Mouse (Mus musculus): Measurements from ENCODE around the gene Cd82.

The Cd82 gene

GRCm38 (mm10) chr2:93462760-93463159 lies at the start of gene Cd82:
Gene Cd82 (minus strand): TSS chr2:93463140.
- peak; percentile 80 for DNase-seq (ENCODE audit: low spot score)

DNA sequence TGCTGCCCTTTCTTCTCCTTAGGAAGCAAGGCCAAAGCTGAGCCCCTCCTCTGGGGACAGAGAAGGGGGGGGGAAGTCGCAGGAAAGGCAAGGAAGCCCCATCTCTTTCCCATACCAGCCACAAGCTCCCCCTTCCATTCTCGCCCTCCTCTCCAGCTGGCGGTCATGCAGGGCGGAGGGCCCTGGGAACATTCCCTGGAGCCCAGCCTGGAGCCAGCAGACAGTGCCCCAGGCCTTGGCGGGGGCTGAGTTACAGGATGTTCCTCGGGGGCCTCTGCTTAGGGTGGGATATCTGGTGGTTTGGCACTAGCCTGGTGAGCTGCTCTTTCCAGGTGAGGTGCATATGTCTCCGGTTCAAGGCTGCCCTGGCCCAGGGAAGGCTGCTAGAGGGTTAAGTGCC lies 49.2 kb upstream of the Cd82 start:
- DNase-seq (ENCODE audit: low spot score), result no peak

DNA sequence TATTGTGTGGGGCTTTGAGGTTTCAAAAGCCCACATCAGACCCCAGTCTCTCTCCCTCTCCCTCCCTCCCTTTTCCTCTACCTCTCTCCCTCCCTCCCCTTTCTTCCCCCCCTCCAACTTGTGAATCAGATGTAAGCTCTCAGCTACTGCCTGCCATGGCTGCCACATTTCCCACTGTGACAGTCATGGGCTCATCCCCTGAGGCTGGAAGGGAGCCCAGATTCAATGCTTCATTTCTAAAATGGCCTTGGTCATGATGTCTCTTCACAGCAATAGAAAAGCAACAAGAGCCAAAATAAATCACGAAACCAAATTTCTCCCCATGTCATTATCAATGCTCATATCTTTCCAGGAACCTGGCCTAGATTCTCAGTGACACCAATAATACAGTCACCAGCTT lies 47.9 kb upstream of the Cd82 start:
- DNase-seq (ENCODE audit: low spot score), result no peak

DNA sequence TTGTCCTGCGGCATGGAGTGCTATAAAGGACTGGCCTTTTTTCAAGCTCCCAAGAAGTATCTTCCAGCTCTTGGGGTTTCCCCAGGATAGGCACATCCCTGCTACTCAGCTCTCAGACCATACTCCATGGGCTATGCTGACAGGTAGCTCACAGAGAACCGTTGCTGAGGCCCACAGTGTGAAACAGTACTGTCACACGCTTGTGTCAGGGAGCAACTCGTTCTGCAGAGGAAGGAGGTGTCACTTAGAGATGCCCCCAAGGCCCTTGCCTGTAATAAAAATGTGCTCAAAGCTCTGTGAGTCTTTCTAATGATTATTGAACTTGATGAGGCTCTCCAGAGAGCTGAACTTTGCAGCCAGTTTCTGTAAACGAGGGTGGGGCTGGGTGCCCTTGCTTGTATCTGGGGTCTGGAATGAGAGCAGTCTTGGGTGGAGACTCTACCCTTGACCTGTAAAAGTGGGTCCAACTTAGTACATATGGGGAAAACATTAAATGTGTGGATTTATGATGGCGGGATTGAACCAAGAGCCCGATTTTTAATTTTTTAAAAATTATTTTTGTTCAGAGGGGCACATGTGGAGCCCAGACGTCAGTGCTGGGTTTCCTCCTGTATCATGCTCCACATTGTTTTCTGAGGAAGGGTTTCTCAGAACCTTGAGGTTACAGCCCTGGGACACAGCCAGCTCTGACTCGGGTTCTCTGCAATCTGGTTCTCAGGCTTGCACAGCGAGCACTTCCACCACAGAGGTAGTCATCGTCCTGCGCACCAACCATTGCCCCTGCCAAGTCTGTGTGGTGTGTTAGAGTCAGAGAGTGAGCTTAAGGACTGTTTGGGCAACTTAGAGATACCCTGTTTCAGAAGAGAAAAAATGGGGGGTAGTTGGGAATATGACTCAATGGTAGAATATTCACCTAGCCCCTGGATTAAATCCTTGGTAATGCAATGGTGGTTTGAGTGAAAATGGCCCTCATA lies 47.1 kb upstream of the Cd82 start:
- DNase-seq (ENCODE audit: low spot score), result no peak

- DNase-seq (ENCODE audit: low spot score), result no peak
Observed at GRCm38 (mm10) chr2:93505091-93505490, 42.2 kb upstream of the Cd82 start.

GRCm38 (mm10) chr2:93503353-93503752 lies 40.4 kb upstream of the Cd82 start:
- no peak for DNase-seq (ENCODE audit: low spot score)

GRCm38 (mm10) chr2:93501303-93501702 lies 38.4 kb upstream of the Cd82 start:
- no peak for DNase-seq (ENCODE audit: low spot score)

DNA sequence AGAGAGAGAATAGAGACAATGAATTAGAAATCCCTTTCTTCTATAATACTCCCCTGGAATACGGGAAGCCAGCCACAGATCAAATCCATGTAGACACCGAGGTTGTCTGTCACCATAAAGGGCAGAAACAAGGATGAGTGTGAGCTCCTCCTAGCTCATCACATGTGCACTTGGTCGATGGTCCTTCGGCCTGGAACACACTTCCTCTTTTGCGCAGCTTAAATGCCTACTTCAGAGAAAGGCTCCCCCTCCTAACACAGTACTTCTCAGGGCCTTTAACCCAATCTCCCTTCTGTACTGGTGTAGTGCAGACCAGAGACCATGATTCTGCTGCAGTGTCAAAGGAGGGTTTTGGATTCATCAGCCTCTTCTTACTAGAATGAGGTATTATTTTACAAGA lies 34.3 kb upstream of the Cd82 start:
- no peak for DNase-seq (ENCODE audit: low spot score)

GRCm38 (mm10) chr2:93495170-93495569 lies 32.2 kb upstream of the Cd82 start:
- DNase-seq (ENCODE audit: low spot score), result no peak

GRCm38 (mm10) chr2:93493541-93493940 lies 30.6 kb upstream of the Cd82 start:
- no peak for DNase-seq (ENCODE audit: low spot score)

GRCm38 (mm10) chr2:93490516-93490915 lies 27.6 kb upstream of the Cd82 start:
- DNase-seq (ENCODE audit: low spot score), result no peak

- peak; percentile 26 for DNase-seq (ENCODE audit: low spot score)
Observed at GRCm38 (mm10) chr2:93488911-93489587, 26.1 kb upstream of the Cd82 start.

DNA sequence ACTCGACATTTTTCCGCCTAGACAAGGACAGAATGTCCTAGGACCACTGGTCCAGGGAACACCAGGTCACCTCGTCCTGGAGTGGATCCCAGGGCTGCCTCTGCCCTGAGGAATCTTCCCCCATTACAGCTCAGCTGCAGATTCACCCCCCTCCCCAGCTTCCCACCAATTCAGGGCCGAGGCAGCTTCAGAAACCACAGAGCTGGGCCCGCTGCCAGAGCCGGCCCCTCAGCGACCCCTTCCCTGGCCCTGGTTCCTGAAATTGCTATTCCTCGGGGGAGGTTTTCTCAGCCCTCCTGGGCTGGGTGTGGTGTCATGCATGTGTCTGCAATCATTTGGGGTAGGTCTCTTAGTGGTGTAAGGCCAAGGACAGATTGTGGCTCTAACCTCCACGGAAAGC lies 22.5 kb upstream of the Cd82 start:
- no peak for DNase-seq (ENCODE audit: low spot score)

DNA sequence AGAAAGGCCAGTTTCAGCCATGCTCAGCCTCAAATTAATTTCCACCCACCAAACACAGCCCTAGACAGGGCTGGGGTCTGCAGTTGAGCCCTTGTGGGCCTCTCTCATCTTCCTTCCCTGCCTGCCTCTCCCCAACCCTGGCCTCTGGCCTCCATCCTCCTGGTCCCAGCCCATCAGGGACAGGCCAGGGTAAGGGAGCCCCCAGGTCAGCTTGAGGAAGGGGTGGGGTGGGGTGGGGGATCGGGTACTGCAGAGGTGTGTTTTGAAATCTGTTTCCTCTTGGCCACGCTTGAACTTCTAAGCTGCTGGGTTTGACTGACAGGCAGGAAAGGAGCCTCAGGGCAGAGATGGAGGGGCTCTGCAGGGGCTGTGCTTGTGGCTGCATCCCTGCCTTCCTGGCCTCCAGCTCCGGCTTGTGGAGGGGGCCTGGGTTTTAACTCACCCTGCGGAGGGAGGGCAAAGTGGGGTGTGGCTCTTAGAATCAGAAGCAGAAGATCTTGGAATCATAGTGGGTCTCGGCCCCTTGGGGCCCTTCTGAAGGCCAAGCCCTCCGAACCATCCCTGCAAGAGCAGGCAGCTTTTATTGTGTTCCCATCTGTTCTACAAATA lies 19.2 kb upstream of the Cd82 start:
- no peak for DNase-seq (ENCODE audit: low spot score)

GRCm38 (mm10) chr2:93478744-93479143 lies 15.8 kb upstream of the Cd82 start:
- no peak for DNase-seq (ENCODE audit: low spot score)

DNA sequence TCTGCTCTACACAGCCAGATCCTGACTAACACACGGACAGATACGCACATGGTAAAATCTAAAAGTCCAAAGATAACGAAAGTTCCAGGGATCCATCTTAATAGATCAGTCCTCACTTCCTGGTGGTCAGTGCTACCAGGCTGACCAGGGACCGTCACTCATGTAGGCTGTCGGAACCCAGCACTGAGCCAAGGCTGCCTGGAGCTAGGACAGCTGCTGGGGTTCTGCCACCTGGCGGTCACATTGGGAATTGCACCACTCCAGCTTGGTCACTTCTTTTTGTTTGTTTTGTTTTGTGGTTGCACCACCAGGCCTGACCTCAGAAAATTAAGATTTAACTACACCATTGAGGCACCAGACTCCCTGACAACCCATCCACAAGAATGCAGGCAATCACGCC lies 14.6 kb upstream of the Cd82 start:
- no peak for DNase-seq (ENCODE audit: low spot score)

- DNase-seq (ENCODE audit: low spot score), result no peak
Observed at GRCm38 (mm10) chr2:93476487-93476886, 13.5 kb upstream of the Cd82 start.

DNA sequence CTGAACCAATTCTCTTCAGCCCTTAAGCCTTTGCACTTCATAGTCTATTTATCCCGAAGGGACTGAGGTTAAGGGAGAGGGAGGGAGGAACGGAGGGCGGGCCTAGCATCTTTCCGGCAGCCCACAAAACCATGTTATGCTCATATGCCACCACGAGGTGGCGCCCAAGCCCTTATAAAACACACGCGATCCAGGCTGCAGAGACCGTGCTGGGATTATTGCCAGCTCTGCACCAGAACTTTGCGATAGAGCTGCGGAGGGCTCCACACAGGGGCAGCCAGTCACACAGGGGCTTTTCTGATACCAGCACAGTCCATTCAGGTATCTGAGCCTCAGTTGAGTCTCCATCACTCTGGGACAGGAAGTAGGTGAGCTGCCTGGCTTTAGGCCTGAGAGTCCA lies 12.1 kb upstream of the Cd82 start:
- DNase-seq (ENCODE audit: low spot score), result peak; percentile 77

GRCm38 (mm10) chr2:93473915-93474314 lies 11.0 kb upstream of the Cd82 start:
- no peak for DNase-seq (ENCODE audit: low spot score)

GRCm38 (mm10) chr2:93470849-93471576 lies 8.1 kb upstream of the Cd82 start:
- peak; percentile 58 for DNase-seq (ENCODE audit: low spot score)

DNA sequence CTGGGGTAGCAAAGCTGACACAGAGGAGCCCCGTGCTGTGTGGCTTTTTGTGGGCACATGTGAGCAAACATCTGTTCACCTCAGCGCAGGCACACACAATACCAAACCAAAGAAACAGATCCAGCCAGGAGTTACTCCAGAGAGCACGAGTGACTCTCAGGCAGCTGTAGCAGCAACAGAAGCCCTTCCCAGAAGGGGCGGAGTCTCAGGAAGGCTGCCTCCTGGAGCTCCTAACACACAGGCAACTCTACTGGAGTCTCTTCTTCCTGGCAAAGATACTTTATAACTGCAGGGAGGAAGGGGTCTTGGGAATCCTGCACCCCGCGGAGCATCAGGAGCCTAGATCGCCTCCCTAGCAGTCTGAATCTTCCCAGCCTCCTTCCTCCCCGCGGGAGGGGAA lies 7.2 kb upstream of the Cd82 start:
- peak; percentile 54 for DNase-seq (ENCODE audit: low spot score)

DNA sequence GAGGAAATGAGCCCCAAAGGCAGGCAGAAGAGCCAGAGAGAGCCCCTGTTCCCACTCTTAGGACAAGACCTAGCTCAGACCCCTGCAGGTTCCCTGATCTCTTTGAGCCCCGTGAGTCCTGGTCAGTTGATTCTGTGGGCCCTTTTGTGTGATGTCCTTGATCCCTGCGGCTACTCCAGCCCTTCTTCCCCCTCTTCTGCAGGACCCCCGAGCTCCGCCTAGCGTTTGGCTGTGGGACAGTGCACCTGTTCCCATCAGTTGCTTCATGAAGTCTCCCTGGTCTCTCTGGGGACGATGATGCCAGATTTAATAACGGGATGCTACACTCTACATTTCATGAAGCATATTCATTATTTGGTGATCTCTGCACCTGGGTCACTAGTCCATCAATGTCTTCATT lies 6.2 kb upstream of the Cd82 start:
- DNase-seq (ENCODE audit: low spot score), result peak; percentile 53
